9 mouse cellular contexts compared by ENCODE assay signal in the genomic region with DNA sequence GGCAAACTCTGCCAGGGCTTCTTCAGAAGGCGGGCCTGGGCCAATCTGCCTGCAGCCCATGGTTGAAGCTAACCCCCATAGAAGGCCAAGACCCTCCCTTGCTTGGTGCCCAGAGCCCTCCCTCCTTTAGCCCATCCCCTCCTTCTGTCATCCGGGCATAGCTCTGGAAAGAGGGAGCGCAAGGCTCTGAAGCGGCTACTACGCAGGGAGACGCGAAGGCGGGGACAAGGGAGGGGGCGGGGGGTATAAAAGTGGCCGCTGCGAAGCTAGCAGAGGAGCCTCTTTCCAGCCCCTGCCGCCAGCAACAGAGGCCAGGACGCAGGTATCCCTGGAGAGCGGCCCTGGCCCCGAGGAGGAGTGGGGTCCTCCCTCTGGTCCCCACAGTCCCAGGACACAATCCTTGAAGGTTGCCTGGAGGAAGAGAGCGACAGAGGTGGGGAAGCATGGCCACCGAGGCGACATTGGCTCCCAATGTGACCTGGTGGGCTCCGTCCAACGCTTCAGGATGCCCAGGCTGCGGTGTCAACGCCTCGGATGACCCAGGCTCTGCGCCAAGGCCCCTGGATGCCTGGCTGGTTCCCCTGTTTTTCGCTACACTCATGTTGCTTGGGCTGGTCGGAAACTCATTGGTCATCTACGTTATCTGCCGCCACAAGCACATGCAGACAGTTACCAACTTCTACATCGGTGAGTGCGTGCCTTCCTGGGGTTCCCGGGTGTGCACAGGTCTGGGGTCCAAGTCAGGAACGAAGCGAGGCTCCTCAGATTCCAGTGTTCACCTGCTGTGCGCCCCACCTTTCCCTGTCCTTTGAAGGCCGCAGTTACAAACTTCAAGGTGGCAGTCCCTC. TPM values are rescaled to one million over a fixed set of nuclear protein-coding genes. Genes with fewer than 3 reads are reported as not detected.
DNase-seq lines count a peak whose midpoint lies in the region; ATAC-seq and TF ChIP-seq lines count a peak whose summit lies in the region.
"Had no signal": no experiment of that assay in that cellular context is flagged by ENCODE, and none has a peak within 500 bp of the region (broad histone marks: within the 10 kb centered on the region; RNA-seq: fewer than 3 reads in every experiment).

No protein-coding gene starts in this region.

- TF ChIP-seq CTCF in intestine, postnatal 0 days (IDR thresholded peaks at IDR 0.05; ENCODE audit: low read depth) = no peak

- H3K4me1 ChIP-seq in heart, embryonic 13.5 days = peaks cover 63% of the 10 kb centered on the region
- 0 out of 2 replicates have a peak, but pooled peaks cover 9% of the 10 kb centered on the region for H3K4me1 ChIP-seq in intestine, postnatal 0 days (replicated peaks; ENCODE audit: control insufficient read depth, insufficient read depth, low read length)
- peaks cover 44% of the 10 kb centered on the region for H3K4me1 ChIP-seq in midbrain, embryonic 16.5 days (ENCODE audit: control insufficient read depth, insufficient read depth, low read length)

- H3K9me3 ChIP-seq in heart, embryonic 13.5 days = no peaks in the 10 kb centered on the region
- H3K9me3 ChIP-seq in intestine, postnatal 0 days (ENCODE audit: control insufficient read depth) = no peaks in the 10 kb centered on the region
- no peaks in the 10 kb centered on the region for H3K9me3 ChIP-seq in midbrain, embryonic 16.5 days (replicated peaks; ENCODE audit: control insufficient read depth, low read length, poor library complexity, severe bottlenecking)

- peaks cover 62% of the 10 kb centered on the region for H3K27me3 ChIP-seq in heart, embryonic 13.5 days (replicated peaks)
- peaks cover 38% of the 10 kb centered on the region for H3K27me3 ChIP-seq in intestine, postnatal 0 days (replicated peaks; ENCODE audit: control insufficient read depth, insufficient read depth, low read length)
- H3K27me3 ChIP-seq in midbrain, embryonic 16.5 days (ENCODE audit: control insufficient read depth, insufficient read depth, low read depth, low read length) = peaks cover 59% of the 10 kb centered on the region
- H3K27me3 ChIP-seq: Patski had no signal

- peaks cover under 1% of the 10 kb centered on the region; the same call in 1 of the 2 replicates for H3K36me3 ChIP-seq in heart, embryonic 13.5 days
- H3K36me3 ChIP-seq in intestine, postnatal 0 days (ENCODE audit: control insufficient read depth, insufficient read depth) = no peaks in the 10 kb centered on the region; the same call in 1 of the 2 replicates
- no peaks in the 10 kb centered on the region for H3K36me3 ChIP-seq in midbrain, embryonic 16.5 days (ENCODE audit: control insufficient read depth, insufficient read depth, low read length)

- H3K4me3 ChIP-seq in heart, embryonic 13.5 days = peak overlapping the region; percentile 67
- H3K4me3 ChIP-seq in intestine, postnatal 0 days (ENCODE audit: low read depth, low read length) = no peak overlapping the region
- H3K4me3 ChIP-seq in midbrain, embryonic 16.5 days (ENCODE audit: low read depth, low read length) = no peak overlapping the region

- H3K4me2 ChIP-seq in heart, embryonic 13.5 days = peak overlapping the region; percentile 60
- H3K4me2 ChIP-seq in intestine, postnatal 0 days (replicated peaks; ENCODE audit: low read depth) = peak overlapping the region; percentile 37
- peak overlapping the region; percentile 2; the same call in 1 of the 2 replicates for H3K4me2 ChIP-seq in midbrain, embryonic 16.5 days (ENCODE audit: low read length)

- DNase-seq in heart, postnatal 4 days = no peak
- DNase-seq in cerebellum, adult 9-11 months = peak; percentile 73
- DNase-seq in spleen, adult 18-20 months = no peak
- DNase-seq in layer of hippocampus, postnatal 14 days (ENCODE audit: low spot score in 2 of 2) = no peak

- H3K27ac ChIP-seq in heart, embryonic 13.5 days (replicated peaks) = no peak overlapping the region
- no peak overlapping the region for H3K27ac ChIP-seq in intestine, postnatal 0 days (ENCODE audit: low read depth, low read length)
- H3K27ac ChIP-seq in midbrain, embryonic 16.5 days (ENCODE audit: low read length) = no peak overlapping the region

- peak overlapping the region; percentile 60 for H3K9ac ChIP-seq in heart, embryonic 13.5 days
- H3K9ac ChIP-seq in intestine, postnatal 0 days (ENCODE audit: low read depth, low read length) = no peak overlapping the region
- no peak overlapping the region for H3K9ac ChIP-seq in midbrain, embryonic 16.5 days (ENCODE audit: low read depth, low read length)

- no peak for ATAC-seq in heart, embryonic 13.5 days (ENCODE audit: extremely low read depth, insufficient number of reproducible peaks, low FRiP score, low TSS enrichment)
- ATAC-seq in intestine, postnatal 0 days = no peak
- no peak for ATAC-seq in midbrain, embryonic 16.5 days
- ATAC-seq in megakaryocyte progenitor cell, adult 5-6 weeks (replicated peaks; ENCODE audit: poor library complexity) = no peak
- ATAC-seq: Patski had no signal

- 7% methylated on average over 35 of the region's 35 CpGs for whole genome bisulfite sequencing in heart, embryonic 13.5 days
- WGBS in intestine, postnatal 0 days = 34% methylated on average over 35 of the region's 35 CpGs
- WGBS in midbrain, embryonic 16.5 days = 5% methylated on average over 35 of the region's 35 CpGs

RNA-seq across cellular contexts. Expression of gene Kiss1r, which starts 1.7 kb away (rescaled TPM):
- polyA plus RNA-seq in heart, embryonic 13.5 days (2015; fragmentation: Nextera tagmentation; extraction: Ambion mirVana) = 0.60 and 0.67 TPM in 2 replicates
- under 1 TPM; 0.25 to 0.33 TPM for total RNA-seq in heart, postnatal 4 days (2021)
- polyA plus RNA-seq in intestine, postnatal 0 days (2015; fragmentation: Nextera tagmentation; extraction: Ambion mirVana) = 0.21 and 0.47 TPM in 2 replicates
- 3.5 and 3.8 TPM in 2 replicates for polyA plus RNA-seq in midbrain, embryonic 16.5 days (2015; fragmentation: Nextera tagmentation; extraction: Ambion mirVana)
- total RNA-seq in megakaryocyte progenitor cell, adult 5-6 weeks (2015) = 0.15 TPM in 2 replicates
- 0.25 and 1.3 TPM in 2 replicates for total RNA-seq in megakaryocyte progenitor cell, adult 5-6 weeks (2017)
- total RNA-seq in layer of hippocampus, postnatal 14 days (2021) = 1 to 10 TPM; 5.0 to 8.9 TPM

RNA-seq across cellular contexts. Expression of gene R3hdm4, which starts 2.6 kb away (rescaled TPM):
- polyA plus RNA-seq in heart, embryonic 13.5 days (2015; fragmentation: Nextera tagmentation; extraction: Ambion mirVana) = 95.6 and 100 TPM in 2 replicates
- total RNA-seq in heart, postnatal 4 days (2021) = 100 to 1,000 TPM in 1 of 2 experiments, 10 to 100 TPM in 1; 91.0 to 100 TPM
- polyA plus RNA-seq in intestine, postnatal 0 days (2015; fragmentation: Nextera tagmentation; extraction: Ambion mirVana) = 62.0 and 62.8 TPM in 2 replicates
- 273 and 293 TPM in 2 replicates for polyA plus RNA-seq in midbrain, embryonic 16.5 days (2015; fragmentation: Nextera tagmentation; extraction: Ambion mirVana)
- 72.3 and 78.7 TPM in 2 replicates for total RNA-seq in megakaryocyte progenitor cell, adult 5-6 weeks (2015)
- total RNA-seq in megakaryocyte progenitor cell, adult 5-6 weeks (2017) = 35.1 and 50.7 TPM in 2 replicates
- total RNA-seq in layer of hippocampus, postnatal 14 days (2021) = 100 to 1,000 TPM; 424 to 430 TPM

RNA-seq across cellular contexts. Expression of gene Gm26602, which starts 7.8 kb away (rescaled TPM):
- 1.7 TPM in 1 of 2 replicates, not detected in the other for polyA plus RNA-seq in heart, embryonic 13.5 days (2015; fragmentation: Nextera tagmentation; extraction: Ambion mirVana)
- not detected for total RNA-seq in heart, postnatal 4 days (2021)
- 2.9 and 17.9 TPM in 2 replicates for polyA plus RNA-seq in intestine, postnatal 0 days (2015; fragmentation: Nextera tagmentation; extraction: Ambion mirVana)
- 2.6 and 13.4 TPM in 2 replicates for polyA plus RNA-seq in midbrain, embryonic 16.5 days (2015; fragmentation: Nextera tagmentation; extraction: Ambion mirVana)
- total RNA-seq in megakaryocyte progenitor cell, adult 5-6 weeks (2015) = not detected in 2 replicates
- total RNA-seq in megakaryocyte progenitor cell, adult 5-6 weeks (2017) = not detected in 2 replicates
- not detected for total RNA-seq in layer of hippocampus, postnatal 14 days (2021)
- polyA plus RNA-seq: Patski had no signal

RNA-seq across cellular contexts. Expression of gene Arid3a, which starts 8.4 kb away (rescaled TPM):
- 3.4 and 4.2 TPM in 2 replicates for polyA plus RNA-seq in heart, embryonic 13.5 days (2015; fragmentation: Nextera tagmentation; extraction: Ambion mirVana)
- total RNA-seq in heart, postnatal 4 days (2021) = 1 to 10 TPM; 4.2 to 4.3 TPM
- polyA plus RNA-seq in intestine, postnatal 0 days (2015; fragmentation: Nextera tagmentation; extraction: Ambion mirVana) = 8.7 and 13.2 TPM in 2 replicates
- polyA plus RNA-seq in midbrain, embryonic 16.5 days (2015; fragmentation: Nextera tagmentation; extraction: Ambion mirVana) = 1.7 and 2.2 TPM in 2 replicates
- 19.9 and 21.6 TPM in 2 replicates for total RNA-seq in megakaryocyte progenitor cell, adult 5-6 weeks (2015)
- 31.0 and 32.2 TPM in 2 replicates for total RNA-seq in megakaryocyte progenitor cell, adult 5-6 weeks (2017)
- total RNA-seq in layer of hippocampus, postnatal 14 days (2021) = 1 to 10 TPM; 4.5 to 6.4 TPM

RNA-seq across cellular contexts. Expression of gene Med16, which starts 9.7 kb away (rescaled TPM):
- 41.8 and 42.1 TPM in 2 replicates for polyA plus RNA-seq in heart, embryonic 13.5 days (2015; fragmentation: Nextera tagmentation; extraction: Ambion mirVana)
- total RNA-seq in heart, postnatal 4 days (2021) = 10 to 100 TPM; 67.1 to 68.2 TPM
- 17.0 and 17.8 TPM in 2 replicates for polyA plus RNA-seq in intestine, postnatal 0 days (2015; fragmentation: Nextera tagmentation; extraction: Ambion mirVana)
- polyA plus RNA-seq in midbrain, embryonic 16.5 days (2015; fragmentation: Nextera tagmentation; extraction: Ambion mirVana) = 55.4 and 56.6 TPM in 2 replicates
- total RNA-seq in megakaryocyte progenitor cell, adult 5-6 weeks (2015) = 13.9 and 14.4 TPM in 2 replicates
- total RNA-seq in megakaryocyte progenitor cell, adult 5-6 weeks (2017) = 22.1 and 24.8 TPM in 2 replicates
- total RNA-seq in layer of hippocampus, postnatal 14 days (2021) = 10 to 100 TPM; 48.8 to 51.9 TPM

Comparison
In these comparisons a context has a peak if more than half of its experiments do, and no peak if none do; other contexts are left out.
1. H3K4me2 ChIP-seq: peak in every context shown above with its lines; median percentile 60 in heart, embryonic 13.5 days; 37 in intestine, postnatal 0 days; 2 in midbrain, embryonic 16.5 days.
2. RNA of gene R3hdm4, which starts 2.6 kb away (total RNA-seq): 424 to 430 TPM in layer of hippocampus, postnatal 14 days; 91.0 to 100 TPM in heart, postnatal 4 days and 35.1 to 78.7 TPM in megakaryocyte progenitor cell, adult 5-6 weeks; every median in the first group is over 4 times any median in the second.